Mouse (Mus musculus) CD8-positive naive resting alpha-beta T cell, adult 2 months (primary cell): ENCODE measurements around the gene Btbd10.

Experiments used
- DNase-seq, 2 experiments: peaks; one replicate each; pipeline ENCODE4 v3.0.0; 2022; ENCODE audit warnings: low read depth in 2 of 2, low spot score in 2 of 2

Btbd10 gene

DNA sequence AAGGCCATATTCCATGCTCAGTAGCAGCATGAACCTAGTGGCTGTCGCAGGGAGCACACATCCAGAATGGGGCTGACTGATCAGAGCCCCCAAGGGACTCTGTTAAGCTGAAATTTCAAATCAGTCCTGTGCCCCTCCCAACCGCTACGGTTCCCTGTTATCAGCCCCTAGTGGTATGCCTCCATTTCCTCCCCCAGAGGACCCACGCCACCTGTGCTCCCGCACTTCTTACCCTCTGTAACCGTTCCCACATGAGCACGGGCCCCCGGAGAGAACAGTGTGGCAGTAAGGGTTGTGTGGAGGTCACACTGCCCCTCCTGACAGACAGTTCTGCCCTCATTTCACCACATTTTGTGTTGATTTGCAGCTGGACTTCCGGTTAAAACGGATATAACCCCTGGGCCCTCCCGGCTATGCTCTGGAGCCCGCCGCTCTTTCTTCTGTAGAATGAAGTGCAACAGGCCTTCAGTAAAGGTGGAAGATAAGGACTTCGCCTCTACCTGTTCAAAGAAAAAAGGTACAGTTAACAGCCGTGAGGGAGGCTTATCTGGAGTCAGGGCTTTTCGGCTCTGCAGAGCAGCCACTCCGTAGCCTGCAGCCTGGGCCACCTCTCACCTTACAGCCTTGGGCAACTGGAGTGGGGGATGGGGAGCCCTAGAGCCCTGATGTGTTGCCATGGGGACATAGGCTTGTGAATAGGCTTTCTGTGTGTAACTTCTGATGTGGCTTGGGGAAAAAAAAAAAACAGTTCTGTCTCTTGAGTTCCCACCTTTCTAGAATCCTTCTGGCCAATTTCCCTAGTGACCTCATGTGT lies 73.9 kb downstream of the Btbd10 start:
- DNase-seq, result no peak

DNA sequence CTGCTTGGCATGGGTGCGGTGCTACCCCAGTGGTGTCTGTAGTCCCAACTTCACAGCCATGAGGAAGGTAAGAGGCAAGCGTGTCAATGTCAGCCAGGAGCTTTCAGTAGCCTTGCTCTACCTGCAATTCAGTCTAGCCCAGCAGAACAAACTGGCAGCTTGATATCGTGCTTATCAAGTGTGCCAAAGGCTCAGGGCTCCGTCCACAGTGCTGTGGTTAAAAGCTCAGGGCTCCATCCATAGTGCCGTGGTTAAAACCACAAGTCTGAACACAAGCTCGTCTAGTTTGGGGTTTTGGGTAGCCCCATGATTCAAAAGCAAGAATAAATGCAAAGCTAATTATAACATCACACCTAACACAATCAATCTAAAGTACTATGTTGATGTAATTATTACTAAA lies 74.6 kb downstream of the Btbd10 start:
- DNase-seq, result no peak

DNA sequence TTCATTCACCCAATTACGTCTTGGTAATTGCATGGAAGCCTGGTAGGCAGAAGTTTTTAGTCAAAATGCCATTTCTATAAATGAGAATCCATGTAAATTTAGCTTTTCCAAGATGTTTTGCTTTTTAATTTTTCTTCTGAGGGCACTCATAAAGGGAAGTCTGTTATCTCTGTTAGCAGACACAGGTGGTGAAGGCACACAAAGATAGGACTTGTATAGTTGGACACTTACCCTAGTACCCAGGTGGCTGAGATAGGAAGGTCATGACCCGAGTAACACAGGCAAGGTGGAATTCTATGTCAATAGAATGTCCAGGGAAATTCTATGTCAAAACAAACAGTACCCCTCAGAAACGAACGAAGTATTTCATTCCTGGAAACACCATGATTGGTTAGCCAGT lies 77.0 kb downstream of the Btbd10 start:
- no peak for DNase-seq

DNA sequence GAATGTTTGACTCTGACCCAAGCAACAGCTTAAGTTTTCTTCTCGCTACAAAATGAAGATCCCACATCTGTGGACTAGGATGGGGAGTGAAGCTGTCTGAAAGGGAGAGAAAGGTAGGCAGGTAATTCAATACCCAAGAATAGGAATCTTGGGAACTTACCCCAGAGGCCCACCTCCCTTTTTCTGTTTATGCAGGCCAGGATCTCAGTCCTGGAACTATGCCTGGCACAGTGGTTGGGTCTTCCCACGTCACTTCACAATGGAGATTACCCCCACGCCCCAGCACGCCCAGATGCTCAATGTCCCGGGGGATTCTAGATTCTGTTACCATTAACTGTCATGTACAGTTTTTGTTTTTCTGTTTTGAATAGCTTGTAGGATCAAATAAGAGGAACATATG lies 77.5 kb downstream of the Btbd10 start:
- DNase-seq, result no peak

DNA sequence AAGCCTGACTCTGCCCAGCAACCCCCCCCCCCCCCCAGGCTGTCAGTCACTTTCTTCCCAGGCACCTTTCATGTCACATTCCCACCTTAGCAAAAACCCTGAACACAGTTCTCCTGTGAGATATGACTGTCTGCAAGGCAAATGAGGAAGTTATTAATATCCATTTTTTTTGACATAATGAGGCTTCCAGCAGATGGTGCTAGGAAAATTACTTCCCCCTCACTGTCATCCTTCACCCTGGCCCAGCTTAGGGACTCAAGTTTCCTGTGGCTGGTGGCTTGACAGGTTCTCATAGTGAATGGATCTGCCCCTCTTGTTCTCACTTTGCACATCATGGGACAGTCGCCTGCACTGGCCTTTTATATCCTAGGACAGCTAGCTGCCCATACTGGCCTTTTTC lies 80.0 kb downstream of the Btbd10 start:
- DNase-seq, result no peak

GRCm38 (mm10) chr7:113285405-113285804 lies 83.8 kb downstream of the Btbd10 start:
- no peak for DNase-seq

- no peak for DNase-seq
These were observed 89.9 kb downstream of the Btbd10 start for GRCm38 (mm10) chr7:113279246-113279645.

DNA sequence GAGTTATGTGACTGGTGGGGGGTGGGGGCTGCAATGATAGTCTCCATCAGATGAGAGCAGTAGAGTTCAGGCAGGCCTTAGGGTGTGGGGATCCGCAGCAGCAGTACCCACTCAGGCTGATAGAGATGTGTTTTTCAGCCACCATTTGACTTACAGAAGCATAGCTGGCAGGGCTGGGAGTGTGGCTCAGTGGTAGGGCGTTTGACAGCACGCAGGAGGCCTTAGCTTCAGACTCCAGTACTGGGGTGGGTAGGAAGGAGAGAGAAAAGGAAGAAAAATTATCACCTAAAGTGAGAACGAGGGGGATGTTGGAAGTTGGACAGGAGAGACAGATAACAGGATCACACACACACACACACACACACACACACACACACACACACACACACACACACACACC lies 90.7 kb downstream of the Btbd10 start:
- DNase-seq, result no peak

DNA sequence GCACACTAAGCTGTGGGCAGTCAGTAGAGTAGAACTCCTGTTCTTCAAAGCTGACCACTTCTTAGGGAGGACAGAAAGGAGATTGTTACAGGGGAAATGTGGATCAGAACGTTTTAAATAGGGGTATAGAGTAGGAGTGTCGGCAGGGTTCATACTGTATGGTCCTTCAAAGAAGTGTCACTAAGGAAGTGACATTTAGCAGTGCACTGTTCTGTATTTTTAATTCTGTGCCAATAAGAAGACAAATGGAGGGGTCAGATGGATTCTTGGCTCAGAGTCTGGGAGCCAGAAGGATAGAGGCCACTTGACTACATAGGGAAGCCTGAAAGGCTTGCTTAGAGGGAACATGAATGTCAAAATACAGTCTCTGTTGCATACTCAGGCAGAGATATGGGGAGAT lies 91.9 kb downstream of the Btbd10 start:
- no peak for DNase-seq

- no peak for DNase-seq
These were observed 96.7 kb downstream of the Btbd10 start for GRCm38 (mm10) chr7:113272338-113272997.

- no peak for DNase-seq
These were observed 98.2 kb downstream of the Btbd10 start for GRCm38 (mm10) chr7:113270991-113271390.

- DNase-seq, result no peak
These were observed 98.6 kb downstream of the Btbd10 start for GRCm38 (mm10) chr7:113270551-113270950.

GRCm38 (mm10) chr7:113269921-113270320 lies 99.3 kb downstream of the Btbd10 start:
- DNase-seq, result no peak

DNA sequence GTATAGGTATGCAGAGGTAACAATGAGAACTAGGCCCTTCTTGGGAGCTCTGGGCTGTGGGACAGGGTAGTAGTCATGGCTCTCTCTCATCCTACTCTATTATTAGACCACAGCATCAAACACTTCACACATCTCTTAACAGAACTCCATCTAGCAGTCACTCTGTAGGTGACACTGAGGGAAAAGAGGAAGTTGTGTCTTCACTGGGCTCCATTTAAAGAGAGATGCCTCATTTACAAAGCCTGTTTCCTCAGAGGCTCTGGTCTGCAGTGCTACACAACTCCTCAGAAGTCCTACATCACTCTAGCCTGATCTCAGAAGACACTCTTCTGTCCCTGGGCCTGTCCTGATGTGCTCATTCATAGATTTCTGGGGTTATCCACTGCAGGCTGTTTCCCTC lies 100.1 kb downstream of the Btbd10 start:
- DNase-seq, result no peak

DNA sequence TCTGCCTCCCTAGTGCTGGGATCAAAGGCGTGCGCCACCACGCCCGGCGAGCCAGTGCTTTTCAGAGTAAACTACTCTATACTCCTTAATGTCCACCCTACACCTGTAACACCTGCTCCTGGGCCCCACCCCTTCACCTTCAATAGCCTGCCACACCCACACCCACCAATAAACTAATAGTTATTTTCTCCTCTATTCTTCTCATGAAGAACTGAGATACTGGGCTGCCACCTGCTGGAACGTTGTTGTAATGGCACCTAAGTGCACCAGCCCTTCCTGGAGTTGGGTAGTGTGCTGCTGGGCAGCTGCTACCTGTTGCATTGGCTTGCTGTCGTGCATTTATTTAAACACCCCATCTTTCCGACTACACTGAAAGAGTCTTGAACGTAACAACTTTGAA lies 100.9 kb downstream of the Btbd10 start:
- peak; percentile 53 to 72 for DNase-seq
